Mouse (Mus musculus) spleen, adult 2 months (tissue): ENCODE measurements around the gene Hsd11b1. TPM values are rescaled to one million over a fixed set of nuclear protein-coding genes. Genes with fewer than 3 reads are reported as not detected.
A peak's percentile ranks its signal among the peaks of the same experiment; 100 is the strongest.

Source experiments
- DNase-seq, 2 experiments: peaks; one replicate each; pipeline versions ENCODE4 v3.0.0 to v3.0.0-alpha.2; 2012 to 2021; ENCODE audit warnings: low spot score in 2 of 2, low read depth in 1 of 2
- H3K27ac ChIP-seq: fragments of 200-500 bp; 2 replicates; pipeline ENCODE4 v1.5.1; 2012; ENCODE audit warnings: low read length, inconsistent platforms; ENCODE audit not compliant: insufficient read depth
- H3K27me3 ChIP-seq: fragments of 200-500 bp; 2 replicates; pipeline ENCODE4 v1.6.1; 2012; ENCODE audit warnings: mild to moderate bottlenecking, moderate library complexity, low read length, inconsistent platforms; ENCODE audit not compliant: control insufficient read depth, insufficient read depth
- H3K36me3 ChIP-seq: fragments of 200-500 bp; 2 replicates; pipeline ENCODE4 v1.6.1; 2012; ENCODE audit warnings: mild to moderate bottlenecking, low read length, inconsistent platforms; ENCODE audit not compliant: control insufficient read depth, insufficient read depth
- H3K4me1 ChIP-seq: fragments of 200-500 bp; 2 replicates; pipeline ENCODE4 v1.6.1; 2011; ENCODE audit warnings: inconsistent platforms; ENCODE audit not compliant: control insufficient read depth, insufficient read depth, insufficient read length
- H3K4me3 ChIP-seq: fragments of 200-500 bp; 2 replicates; pipeline ENCODE4 v1.5.1; 2011; ENCODE audit warnings: mild to moderate bottlenecking, inconsistent platforms; ENCODE audit not compliant: insufficient read depth, insufficient read length; ENCODE audit errors: extremely low read depth
- CTCF ChIP-seq: fragments of 200-500 bp; IDR thresholded peaks from 2 replicates; pipeline ENCODE4 v1.5.1; 2011; ENCODE audit warnings: mild to moderate bottlenecking, inconsistent platforms; ENCODE audit not compliant: insufficient read depth, insufficient read length, insufficient replicate concordance; ENCODE audit errors: extremely low read depth
- POLR2A ChIP-seq: fragments of 200-500 bp; IDR thresholded peaks from 2 replicates; pipeline ENCODE4 v1.6.1; 2011; ENCODE audit warnings: low read depth, low read length, inconsistent platforms
- WGBS: fragments of 180-500 bp; shearing (Covaris S2); methylation state at CpG from one replicate; pipeline ENCODE4 v1.1.7; 2018; 5-methylcytosine and 5-hydroxymethylcytosine counted together
- polyA plus RNA-seq: library from polyadenylated mRNA; depleted of rRNA; stranded (reverse); fragments of >200 nt; gene quantifications from 2 replicates; pipeline ENCODE4 v1.2.3, GENCODE M21; 2012; rRNA removed

The Hsd11b1 gene
- 32.9 and 33.5 TPM in 2 replicates for polyA plus RNA-seq

DNA sequence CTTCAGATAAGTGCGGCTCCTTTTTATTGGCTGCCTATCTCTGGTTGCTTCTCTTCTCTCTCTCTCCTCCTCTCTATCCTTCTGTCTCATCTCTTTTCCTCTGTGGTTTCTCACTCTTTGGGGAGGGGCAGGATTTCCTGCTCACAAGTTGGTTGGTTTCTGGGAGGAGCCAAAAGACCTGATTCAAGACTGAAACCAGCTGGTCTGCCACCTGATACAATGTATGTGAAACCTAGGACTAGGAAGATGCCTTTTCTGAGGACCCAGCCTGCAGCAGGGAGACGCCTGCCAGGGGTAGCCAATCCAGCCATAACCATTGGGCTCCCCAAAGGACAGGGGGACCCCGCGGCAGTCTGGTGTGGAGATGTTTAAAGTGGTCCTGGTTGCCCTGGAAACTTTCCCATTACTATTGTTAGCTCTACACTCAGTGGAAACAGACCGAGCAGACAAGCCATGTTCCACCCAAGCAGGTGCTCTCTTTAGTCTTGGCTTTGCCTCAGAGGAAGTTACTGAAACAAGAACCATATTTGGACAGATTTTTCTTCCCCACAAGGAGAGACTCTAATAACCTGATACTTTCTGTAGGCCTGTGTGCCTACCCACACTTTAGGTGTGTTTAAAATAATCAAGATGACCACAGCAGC, at the start of gene Hsd11b1:
TSS of gene Hsd11b1 (minus strand) at position 121 of the 644 bp plus-strand sequence.
- Histone ChIP-seq H3K27me3 (no peaks in the 10 kb centered on the region), H3K36me3 (no peaks in the 10 kb centered on the region), H3K4me1 (peaks cover 5% of the 10 kb centered on the region; the same call in 1 of the 2 replicates), H3K4me3 (peak within 1 kb of the TSS; percentile 40), H3K27ac (peak within 1 kb of the TSS; percentile 84)
- WGBS, result 11% methylated on average over 5 of the region's 5 CpGs
- DNase-seq, result peak; percentile 55 to 61
- TF ChIP-seq POLR2A (no peak), CTCF (no peak)

DNA sequence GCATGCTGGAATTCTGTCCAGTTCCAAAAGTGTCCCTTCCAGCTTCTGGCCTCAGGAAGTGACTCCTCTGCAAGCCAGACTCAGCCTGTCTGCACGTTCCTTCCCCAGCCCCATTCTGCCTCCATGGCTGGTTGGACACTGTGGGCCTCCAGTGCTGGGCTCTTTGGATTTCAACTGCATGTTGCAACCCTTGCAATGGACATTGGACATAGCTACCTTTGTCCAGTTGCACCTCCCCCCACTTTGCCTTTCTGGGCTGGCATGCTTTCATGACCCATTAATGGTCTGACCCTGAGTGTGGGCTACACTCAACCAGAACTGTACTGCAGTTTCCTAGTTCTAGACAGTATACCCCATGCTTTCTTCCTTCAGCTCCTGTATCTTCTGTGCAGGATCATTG, 47.7 kb upstream of the Hsd11b1 start:
- WGBS, result 80% methylated on average over 1 of the region's 1 CpGs
- Histone ChIP-seq H3K4me1 (no peaks in the 10 kb centered on the region), H3K27me3 (no peaks in the 10 kb centered on the region), H3K27ac (no peak overlapping the region), H3K36me3 (no peaks in the 10 kb centered on the region), H3K4me3 (no peak overlapping the region)
- no peak for TF ChIP-seq POLR2A
- no peak for TF ChIP-seq CTCF
- no peak for DNase-seq

DNA sequence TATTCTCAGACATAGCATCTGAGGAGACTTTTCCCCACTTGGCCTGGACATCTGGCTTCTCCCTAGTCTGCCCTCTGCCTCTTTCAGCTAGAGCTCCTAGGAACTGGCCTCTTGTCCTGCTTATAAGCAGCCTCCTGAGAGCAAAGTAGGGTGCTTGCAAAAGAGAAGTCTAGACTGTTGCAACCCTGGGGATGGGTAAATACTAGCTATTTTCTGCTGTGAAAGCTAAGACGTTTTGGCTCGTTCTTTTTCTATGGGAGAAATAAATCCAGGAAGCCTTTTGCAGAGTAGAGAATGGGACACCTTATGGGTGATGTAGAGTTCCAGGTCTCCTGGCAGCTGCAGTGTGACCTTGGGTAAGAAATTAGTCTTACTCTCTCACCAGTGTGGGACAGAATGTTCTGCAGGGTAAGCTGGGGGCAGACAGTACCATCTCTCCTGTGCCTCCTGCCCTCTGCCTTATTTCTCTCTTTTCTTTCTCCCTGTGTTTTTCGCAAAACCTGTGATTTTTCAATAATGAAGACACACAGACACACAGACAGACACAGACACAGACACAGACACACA, 46.7 kb upstream of the Hsd11b1 start:
- DNase-seq, result no peak
- 89% methylated on average over 3 of the region's 3 CpGs for WGBS
- no peaks in the 10 kb centered on the region for H3K27me3 ChIP-seq
- H3K4me3 ChIP-seq, result no peak overlapping the region
- no peaks in the 10 kb centered on the region for H3K36me3 ChIP-seq
- no peak overlapping the region for H3K27ac ChIP-seq
- TF ChIP-seq CTCF, result no peak
- TF ChIP-seq POLR2A, result no peak
- no peaks in the 10 kb centered on the region for H3K4me1 ChIP-seq

DNA sequence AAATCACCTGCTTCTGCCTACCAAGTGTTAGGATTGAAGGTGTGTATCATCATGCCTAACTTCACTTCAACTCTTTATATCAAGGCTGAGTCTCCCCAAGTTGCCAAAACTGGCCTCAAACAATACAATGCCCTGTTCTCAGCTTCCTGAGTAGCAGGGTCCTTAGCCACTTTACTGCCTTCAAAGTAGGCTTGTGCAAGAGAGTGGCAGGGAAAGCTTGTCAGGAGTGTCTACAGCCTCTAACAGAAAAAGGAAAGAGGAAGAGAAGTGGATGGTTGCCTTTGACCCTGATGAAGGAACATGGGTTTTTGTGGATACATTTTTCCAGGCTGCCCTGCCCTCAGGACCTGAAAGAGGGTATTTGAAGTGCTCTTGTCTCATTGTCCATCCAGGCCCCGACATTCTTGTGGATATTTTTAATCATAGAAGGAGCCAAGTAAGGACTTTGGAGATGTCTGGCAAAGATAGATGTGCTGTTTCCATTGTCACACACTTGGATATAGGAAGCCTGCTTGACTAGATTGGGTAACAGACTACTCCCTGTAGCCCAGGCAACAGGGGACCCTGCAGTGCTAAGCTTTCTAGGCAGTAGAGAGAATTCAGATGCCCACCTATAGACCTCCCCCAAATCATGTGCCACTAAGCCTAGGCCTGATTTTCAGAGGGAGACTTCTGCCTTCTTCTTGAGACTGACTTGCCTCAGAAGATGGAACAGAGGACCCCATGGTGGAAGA, 46.1 kb upstream of the Hsd11b1 start:
- WGBS, result 69% methylated on average over 1 of the region's 1 CpGs
- no peak for DNase-seq
- H3K4me3 ChIP-seq, result no peak overlapping the region
- no peaks in the 10 kb centered on the region for H3K36me3 ChIP-seq
- no peaks in the 10 kb centered on the region for H3K27me3 ChIP-seq
- no peak overlapping the region for H3K27ac ChIP-seq
- TF ChIP-seq CTCF, result no peak
- no peaks in the 10 kb centered on the region for H3K4me1 ChIP-seq

DNA sequence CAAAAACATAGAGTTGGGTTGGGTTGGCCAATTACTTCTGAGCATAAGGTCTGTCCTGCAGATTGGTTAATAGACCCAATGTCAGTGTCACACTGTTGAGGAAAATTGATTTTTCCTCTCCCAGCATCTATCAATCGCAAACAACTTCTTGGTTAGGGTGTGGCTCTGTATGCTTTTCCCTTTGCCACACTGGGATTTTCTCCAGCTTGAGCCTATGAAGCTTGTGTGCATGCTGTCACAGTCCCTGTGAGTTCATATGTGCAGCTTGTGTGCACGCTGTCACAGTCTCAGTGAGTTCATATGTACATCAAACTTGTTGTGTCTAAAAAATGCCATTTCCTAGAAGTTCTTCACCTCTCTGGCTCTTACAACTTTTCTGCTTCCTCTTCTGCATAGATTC, 43.0 kb upstream of the Hsd11b1 start:
- Histone ChIP-seq H3K27ac (no peak overlapping the region), H3K4me1 (no peaks in the 10 kb centered on the region), H3K36me3 (no peaks in the 10 kb centered on the region), H3K4me3 (no peak overlapping the region), H3K27me3 (no peaks in the 10 kb centered on the region)
- WGBS, result 92% methylated on average over 2 of the region's 2 CpGs
- DNase-seq, result no peak
- TF ChIP-seq POLR2A, result no peak
- no peak for TF ChIP-seq CTCF

DNA sequence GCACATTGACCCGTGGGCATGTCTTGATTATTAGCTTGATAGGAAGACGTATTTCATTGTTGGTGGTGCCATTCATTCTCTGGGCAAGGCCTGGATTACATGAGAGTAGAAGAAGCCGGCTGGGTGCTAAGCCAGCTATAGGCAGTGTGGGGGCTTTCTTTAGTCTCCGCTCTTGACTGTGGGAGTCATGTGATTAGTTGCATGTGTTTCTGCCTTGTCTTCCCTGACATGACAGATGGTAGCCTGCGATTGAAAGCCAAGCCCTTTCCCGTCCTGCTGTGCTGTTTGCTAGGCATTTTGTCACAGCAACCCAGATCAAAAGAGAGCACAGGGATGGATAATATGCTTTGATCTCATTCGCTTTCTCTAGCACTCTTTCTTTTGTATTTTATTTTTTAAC, 41.5 kb upstream of the Hsd11b1 start:
- whole genome bisulfite sequencing, result 86% methylated on average over 7 of the region's 7 CpGs
- TF ChIP-seq POLR2A, result no peak
- no peak for TF ChIP-seq CTCF

DNA sequence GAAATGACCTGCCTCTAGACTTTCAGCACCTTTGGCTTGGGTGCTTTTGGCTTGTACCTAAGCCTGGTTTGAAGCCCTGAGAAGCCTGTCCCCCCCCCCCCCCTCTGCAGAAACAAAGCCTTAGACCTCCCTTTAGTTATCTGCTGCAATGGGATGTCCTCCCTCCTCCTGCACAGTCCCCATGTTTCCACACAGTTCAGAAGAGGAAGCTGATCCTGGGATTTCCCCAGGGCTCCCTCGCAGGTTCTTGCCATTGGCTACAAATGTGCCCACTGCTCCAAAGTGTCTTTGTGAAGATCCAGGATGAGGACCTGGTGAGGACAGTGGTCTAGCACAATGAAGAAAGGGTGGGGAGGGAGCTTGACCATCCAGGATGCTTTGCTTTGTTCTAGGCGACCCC, 39.2 kb upstream of the Hsd11b1 start:
- H3K36me3 ChIP-seq, result no peaks in the 10 kb centered on the region
- no peak overlapping the region for H3K4me3 ChIP-seq
- no peaks in the 10 kb centered on the region for H3K4me1 ChIP-seq
- no peak overlapping the region for H3K27ac ChIP-seq
- WGBS, result 25% methylated on average over 2 of the region's 2 CpGs
- no peak for DNase-seq
- no peaks in the 10 kb centered on the region for H3K27me3 ChIP-seq
- no peak for TF ChIP-seq POLR2A
- no peak for TF ChIP-seq CTCF

More for the DNA sequence above, 41.5 kb upstream of the Hsd11b1 start:
- no peak for DNase-seq
- H3K4me1 ChIP-seq, result no peaks in the 10 kb centered on the region
- no peak overlapping the region for H3K4me3 ChIP-seq
- H3K36me3 ChIP-seq, result no peaks in the 10 kb centered on the region
- H3K27ac ChIP-seq, result no peak overlapping the region
- no peaks in the 10 kb centered on the region for H3K27me3 ChIP-seq
